Mouse (Mus musculus): Measurements from ENCODE around the gene Nrn1l. TPM values are rescaled to one million over a fixed set of nuclear protein-coding genes. Genes with fewer than 3 reads are reported as not detected.
A peak's percentile ranks its signal among the peaks of the same experiment; 100 is the strongest.

Gene Nrn1l
- polyA plus RNA-seq, 1 experiment: 5.3 TPM

DNA sequence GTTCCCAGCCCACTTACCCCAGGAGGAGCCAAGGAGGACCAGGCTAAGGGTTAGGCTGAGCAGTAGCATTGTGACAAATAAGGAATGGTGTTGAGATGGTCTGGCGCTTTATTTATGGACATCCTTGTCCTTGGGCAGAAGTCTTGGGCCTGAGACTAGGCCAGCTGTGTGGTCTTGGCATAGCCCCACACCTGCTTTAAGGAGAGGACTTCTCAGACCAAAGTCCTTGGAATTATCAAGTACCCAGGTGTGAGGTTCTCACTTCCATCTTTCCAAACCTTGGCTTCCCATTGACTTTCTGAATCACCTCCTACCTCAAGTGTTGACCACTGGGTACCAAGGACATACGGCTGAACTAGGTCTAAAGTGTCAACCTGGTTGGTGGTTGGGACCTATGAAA, 40.4 kb downstream of the Nrn1l start, which contains the start of gene Ctrl:
Gene Ctrl (minus strand): TSS at position 101 of the 400 bp plus-strand sequence.
- no peak for DNase-seq
- no peak within 1 kb of the TSS for H3K27ac ChIP-seq (ENCODE audit: insufficient read depth, low read length)
- WGBS: 94% methylated on average over 2 of the region's 2 CpGs
- no peak within 1 kb of the TSS for H3K4me3 ChIP-seq (replicated peaks; ENCODE audit: insufficient read depth, low read depth, low read length)
- TF ChIP-seq CTCF (IDR thresholded peaks at IDR 0.05; ENCODE audit: borderline replicate concordance, insufficient read depth, low read depth, low read length): no peak
- no peaks in the 10 kb centered on the region for H3K27me3 ChIP-seq (ENCODE audit: control insufficient read depth, insufficient read depth, low read length)
- H3K4me1 ChIP-seq (ENCODE audit: control insufficient read depth, insufficient read depth, low read length): peaks cover 5% of the 10 kb centered on the region

DNA sequence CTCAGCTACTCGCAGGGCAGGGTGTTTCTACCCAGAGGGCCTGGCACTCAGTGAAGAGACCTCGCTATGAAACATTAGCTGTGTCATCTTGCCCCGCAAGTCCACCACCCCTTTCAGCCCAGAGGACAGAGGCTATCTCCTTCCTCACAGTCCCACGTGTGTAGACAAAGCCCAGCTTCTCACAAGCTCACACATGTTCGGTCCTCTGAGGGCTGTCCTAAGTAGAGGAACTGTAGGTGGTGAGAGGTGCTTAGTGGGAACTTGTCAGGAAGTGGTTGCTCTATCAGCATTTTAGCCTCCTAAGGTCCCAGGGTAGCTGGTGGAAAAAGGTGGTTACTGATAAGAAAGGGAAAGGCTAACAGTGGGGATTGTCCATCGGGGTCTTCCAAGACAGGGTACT, 41.7 kb downstream of the Nrn1l start:
- H3K27ac ChIP-seq (ENCODE audit: insufficient read depth, low read length): no peak overlapping the region
- peaks cover 5% of the 10 kb centered on the region for H3K4me1 ChIP-seq (ENCODE audit: control insufficient read depth, insufficient read depth, low read length)
- no peak for TF ChIP-seq CTCF (IDR thresholded peaks at IDR 0.05; ENCODE audit: borderline replicate concordance, insufficient read depth, low read depth, low read length)
- TF ChIP-seq POLR2A (IDR thresholded peaks at IDR 0.05; ENCODE audit: borderline replicate concordance, insufficient read depth, low read length): no peak
- no peaks in the 10 kb centered on the region for H3K27me3 ChIP-seq (ENCODE audit: control insufficient read depth, insufficient read depth, low read length)
- WGBS: 76% methylated on average over 6 of the region's 6 CpGs
- DNase-seq: no peak
- no peak overlapping the region for H3K4me3 ChIP-seq (replicated peaks; ENCODE audit: insufficient read depth, low read depth, low read length)

GRCm38 (mm10) chr8:105935863-105936603, 42.7 kb downstream of the Nrn1l start:
- Histone ChIP-seq H3K4me3 (replicated peaks; ENCODE audit: insufficient read depth, low read depth, low read length) (peak overlapping the region; percentile 97), H3K27ac (ENCODE audit: insufficient read depth, low read length) (no peak overlapping the region), H3K27me3 (ENCODE audit: control insufficient read depth, insufficient read depth, low read length) (no peaks in the 10 kb centered on the region), H3K4me1 (ENCODE audit: control insufficient read depth, insufficient read depth, low read length) (peaks cover 2% of the 10 kb centered on the region; the same call in 1 of the 2 replicates)
- TF ChIP-seq POLR2A (IDR thresholded peaks at IDR 0.05; ENCODE audit: borderline replicate concordance, insufficient read depth, low read length) (no peak), CTCF (IDR thresholded peaks at IDR 0.05; ENCODE audit: borderline replicate concordance, insufficient read depth, low read depth, low read length) (no peak)
- 26% methylated on average over 7 of the region's 7 CpGs for WGBS
- no peak for DNase-seq

GRCm38 (mm10) chr8:105936866-105937475, 43.6 kb downstream of the Nrn1l start:
- peak; percentile 89 to 93 for DNase-seq
- TF ChIP-seq CTCF (IDR thresholded peaks at IDR 0.05; ENCODE audit: borderline replicate concordance, insufficient read depth, low read depth, low read length) (no peak), POLR2A (IDR thresholded peaks at IDR 0.05; ENCODE audit: borderline replicate concordance, insufficient read depth, low read length) (peak; percentile 80; the same call in 1 of the 2 replicates)
- WGBS: under 1% methylated on average over 30 of the region's 30 CpGs
- Histone ChIP-seq H3K27ac (ENCODE audit: insufficient read depth, low read length) (peak overlapping the region; percentile 72), H3K4me1 (ENCODE audit: control insufficient read depth, insufficient read depth, low read length) (peaks cover 2% of the 10 kb centered on the region; the same call in 1 of the 2 replicates), H3K4me3 (replicated peaks; ENCODE audit: insufficient read depth, low read depth, low read length) (peak overlapping the region; percentile 97), H3K27me3 (ENCODE audit: control insufficient read depth, insufficient read depth, low read length) (no peaks in the 10 kb centered on the region)

- H3K27ac ChIP-seq (ENCODE audit: insufficient read depth, low read length): peak overlapping the region; percentile 72
- TF ChIP-seq CTCF (IDR thresholded peaks at IDR 0.05; ENCODE audit: borderline replicate concordance, insufficient read depth, low read depth, low read length) (no peak), POLR2A (IDR thresholded peaks at IDR 0.05; ENCODE audit: borderline replicate concordance, insufficient read depth, low read length) (no peak)
- under 1% methylated on average over 33 of the region's 33 CpGs for WGBS
- peak; percentile 45 to 67 for DNase-seq
- peak overlapping the region; percentile 97 for H3K4me3 ChIP-seq (replicated peaks; ENCODE audit: insufficient read depth, low read depth, low read length)
- H3K27me3 ChIP-seq (ENCODE audit: control insufficient read depth, insufficient read depth, low read length): no peaks in the 10 kb centered on the region
- H3K4me1 ChIP-seq (ENCODE audit: control insufficient read depth, insufficient read depth, low read length): peaks cover 2% of the 10 kb centered on the region; the same call in 1 of the 2 replicates
These were observed 44.3 kb downstream of the Nrn1l start for GRCm38 (mm10) chr8:105937496-105938305.

GRCm38 (mm10) chr8:105938306-105938669, 44.9 kb downstream of the Nrn1l start, which contains the start of gene Psmb10:
Gene Psmb10 (minus strand): TSS chr8:105938444.
- WGBS: 10% methylated on average over 4 of the region's 4 CpGs
- Histone ChIP-seq H3K27ac (ENCODE audit: insufficient read depth, low read length) (peak within 1 kb of the TSS; percentile 72), H3K27me3 (ENCODE audit: control insufficient read depth, insufficient read depth, low read length) (no peaks in the 10 kb centered on the region), H3K4me1 (ENCODE audit: control insufficient read depth, insufficient read depth, low read length) (peaks cover 2% of the 10 kb centered on the region; the same call in 1 of the 2 replicates), H3K4me3 (replicated peaks; ENCODE audit: insufficient read depth, low read depth, low read length) (peak within 1 kb of the TSS; percentile 97)
- DNase-seq: no peak
- no peak for TF ChIP-seq POLR2A (IDR thresholded peaks at IDR 0.05; ENCODE audit: borderline replicate concordance, insufficient read depth, low read length)
- peak; percentile 6; the same call in 1 of the 2 replicates for TF ChIP-seq CTCF (IDR thresholded peaks at IDR 0.05; ENCODE audit: borderline replicate concordance, insufficient read depth, low read depth, low read length)

DNA sequence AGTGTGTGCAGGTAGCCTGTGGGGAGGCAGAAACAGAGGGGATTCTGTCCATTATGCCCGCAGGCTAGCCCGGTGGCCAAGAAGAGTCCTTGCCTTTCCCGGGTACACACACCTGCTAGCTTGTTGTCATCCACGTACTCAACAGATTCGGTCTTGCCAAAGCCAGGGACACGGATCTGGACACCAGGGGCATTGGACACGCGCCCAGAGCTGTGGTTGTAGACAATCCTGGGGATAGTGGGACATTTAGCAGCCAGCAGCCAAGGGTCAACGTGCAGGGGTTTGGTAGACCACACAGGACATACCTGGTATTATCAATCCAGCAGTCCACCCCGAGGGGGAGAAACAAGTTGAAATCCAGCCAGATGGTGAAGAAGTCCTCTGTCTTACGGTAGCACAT, 48.7 kb downstream of the Nrn1l start:
- TF ChIP-seq CTCF (IDR thresholded peaks at IDR 0.05; ENCODE audit: borderline replicate concordance, insufficient read depth, low read depth, low read length) (no peak), POLR2A (IDR thresholded peaks at IDR 0.05; ENCODE audit: borderline replicate concordance, insufficient read depth, low read length) (no peak)
- Histone ChIP-seq H3K4me1 (ENCODE audit: control insufficient read depth, insufficient read depth, low read length) (0 out of 2 replicates have a peak, but pooled peaks cover 2% of the 10 kb centered on the region), H3K27me3 (ENCODE audit: control insufficient read depth, insufficient read depth, low read length) (no peaks in the 10 kb centered on the region), H3K4me3 (replicated peaks; ENCODE audit: insufficient read depth, low read depth, low read length) (no peak overlapping the region), H3K27ac (ENCODE audit: insufficient read depth, low read length) (no peak overlapping the region)
- no peak for DNase-seq
- 52% methylated on average over 11 of the region's 11 CpGs for WGBS
